Mouse (Mus musculus) forebrain, embryonic 16.5 days (tissue): ENCODE data around the gene Rapgef2. TPM values are rescaled to one million over a fixed set of nuclear protein-coding genes. Genes with fewer than 3 reads are reported as not detected.

Source experiments
- ATAC-seq: fragments of 200-750 bp; cut with Nextera tagmentation; 2 replicates; pipeline ENCODE4 v1.8.0; 2017; ENCODE audit warnings: mild to moderate bottlenecking, moderate library complexity
- H3K27ac ChIP-seq: fragments of 300-500 bp; sonication (generic); 2 replicates; pipeline ENCODE4 v1.5.1; 2014; ENCODE audit warnings: low read length, control low read depth
- H3K27me3 ChIP-seq: fragments of 300-500 bp; sonication (generic); replicated peaks from 2 replicates; pipeline ENCODE4 v1.6.1; 2014; ENCODE audit warnings: low read length; ENCODE audit not compliant: control insufficient read depth, insufficient read depth
- H3K36me3 ChIP-seq: fragments of 300-500 bp; sonication (generic); 2 replicates; pipeline ENCODE4 v1.6.1; 2014; ENCODE audit not compliant: control insufficient read depth, insufficient read depth
- H3K4me1 ChIP-seq: fragments of 300-500 bp; sonication (generic); replicated peaks from 2 replicates; pipeline ENCODE4 v1.6.1; 2014; ENCODE audit warnings: low read length; ENCODE audit not compliant: control insufficient read depth, insufficient read depth
- H3K4me2 ChIP-seq: fragments of 300-500 bp; sonication (generic); 2 replicates; pipeline ENCODE4 v1.6.1; 2014; ENCODE audit warnings: mild to moderate bottlenecking, low read length, control low read depth
- H3K4me3 ChIP-seq: fragments of 300-500 bp; sonication (generic); replicated peaks from 2 replicates; pipeline ENCODE4 v1.5.1; 2014; ENCODE audit warnings: mild to moderate bottlenecking, low read length, control low read depth
- H3K9ac ChIP-seq: fragments of 300-500 bp; sonication (generic); replicated peaks from 2 replicates; pipeline ENCODE4 v1.6.1; 2014; ENCODE audit warnings: low read depth, low read length, control low read depth
- H3K9me3 ChIP-seq: fragments of 300-500 bp; sonication (generic); 2 replicates; pipeline ENCODE4 v1.6.1; 2016; ENCODE audit warnings: low read length; ENCODE audit not compliant: control insufficient read depth
- WGBS: fragments of 180-500 bp; shearing (Covaris S2); extraction: QIAGEN DNeasy Blood & Tissue Kit; methylation state at CpG from one replicate; pipeline ENCODE4 v1.1.7; 2014; 5-methylcytosine and 5-hydroxymethylcytosine counted together
- polyA plus RNA-seq: library from polyadenylated mRNA; unstranded; fragments of >200 nt; fragmentation: Nextera tagmentation; extraction: Ambion mirVana; gene quantifications from 2 replicates; pipeline ENCODE4 v1.2.1, GENCODE M21; 2015

Rapgef2 gene
- 10.8 and 13.4 TPM in 2 replicates for polyA plus RNA-seq

DNA sequence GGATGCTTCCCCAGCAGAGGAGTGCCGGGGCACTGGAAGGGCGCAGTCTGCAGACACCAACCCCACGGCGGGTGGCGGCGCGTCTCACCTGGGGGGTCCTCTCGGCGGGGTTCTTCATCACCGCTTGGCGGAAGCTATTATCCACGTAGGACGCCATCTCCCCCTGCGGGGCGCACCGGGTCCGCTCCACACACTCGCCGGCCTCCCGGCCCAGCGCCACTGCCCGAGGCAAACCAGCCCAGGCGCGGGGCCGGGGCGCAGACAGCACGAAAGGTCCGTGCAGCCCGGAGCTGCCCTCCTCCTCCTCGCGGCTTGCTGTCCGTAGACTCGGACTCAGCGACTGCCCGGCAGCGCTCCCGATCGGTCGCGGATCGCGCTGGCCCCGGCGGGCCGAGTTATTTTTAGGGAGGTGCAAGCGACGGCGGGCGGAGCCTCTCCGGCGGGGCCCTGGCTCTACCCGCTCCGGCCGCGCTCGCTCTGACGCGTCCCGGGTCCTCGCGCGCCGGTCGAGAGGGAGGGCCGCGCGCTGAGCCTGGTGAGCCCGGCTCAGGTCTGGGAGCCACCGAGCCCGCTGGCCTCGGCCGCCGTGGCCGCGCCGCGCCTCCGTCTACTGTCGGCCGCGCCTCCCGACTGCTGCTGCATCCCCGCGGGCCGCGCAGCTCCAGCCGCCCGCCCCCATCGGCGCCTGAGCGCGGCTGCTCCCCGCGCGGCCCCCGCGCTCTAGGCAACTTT lies at the start of gene Rapgef2:
Gene Rapgef2 (minus strand): TSS at position 142 of the 732 bp plus-strand sequence.
- H3K4me3 ChIP-seq, result peak within 1 kb of the TSS; percentile 99
- peak within 1 kb of the TSS; percentile 97 for H3K9ac ChIP-seq
- no peaks in the 10 kb centered on the region for H3K27me3 ChIP-seq
- peak; percentile 74 for ATAC-seq
- no peaks in the 10 kb centered on the region for H3K36me3 ChIP-seq
- under 1% methylated on average over 92 of the region's 97 CpGs for WGBS
- peaks cover 36% of the 10 kb centered on the region for H3K4me1 ChIP-seq
- H3K9me3 ChIP-seq, result no peaks in the 10 kb centered on the region
- peak within 1 kb of the TSS; percentile 98 for H3K27ac ChIP-seq
- H3K4me2 ChIP-seq, result peak within 1 kb of the TSS; percentile 94

DNA sequence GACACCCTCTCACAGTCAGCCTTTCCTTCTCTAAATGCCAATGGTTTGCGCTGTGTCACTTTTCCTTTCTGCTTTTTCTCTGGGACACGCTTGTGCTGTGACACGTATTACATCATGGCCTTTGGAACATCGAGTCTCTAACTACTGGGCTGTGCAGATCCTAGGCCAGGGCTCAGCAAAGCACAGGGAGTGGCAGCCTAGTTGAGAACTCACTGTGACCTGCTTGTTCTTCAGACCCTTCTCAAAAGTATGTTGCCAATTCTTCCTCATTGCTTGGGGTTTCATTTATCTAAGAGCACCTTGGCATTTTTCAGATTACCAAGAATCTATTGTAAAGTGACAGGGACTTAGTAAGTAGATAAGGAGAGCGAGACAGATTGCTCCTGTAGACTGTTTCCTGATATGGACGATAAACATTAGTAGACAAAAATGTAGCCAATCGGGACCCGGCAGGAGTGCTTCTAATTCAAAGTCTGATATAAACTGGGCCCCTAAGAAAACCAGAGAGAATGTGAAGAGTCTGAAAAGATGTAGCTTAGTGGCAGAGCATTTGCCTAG lies 47.4 kb upstream of the Rapgef2 start:
- Histone ChIP-seq H3K9ac (no peak overlapping the region), H3K9me3 (no peaks in the 10 kb centered on the region), H3K36me3 (no peaks in the 10 kb centered on the region), H3K4me1 (peaks cover 4% of the 10 kb centered on the region), H3K27me3 (no peaks in the 10 kb centered on the region), H3K4me2 (no peak overlapping the region), H3K4me3 (no peak overlapping the region), H3K27ac (no peak overlapping the region)
- ATAC-seq, result no peak
- whole genome bisulfite sequencing, result 86% methylated on average over 8 of the region's 8 CpGs

DNA sequence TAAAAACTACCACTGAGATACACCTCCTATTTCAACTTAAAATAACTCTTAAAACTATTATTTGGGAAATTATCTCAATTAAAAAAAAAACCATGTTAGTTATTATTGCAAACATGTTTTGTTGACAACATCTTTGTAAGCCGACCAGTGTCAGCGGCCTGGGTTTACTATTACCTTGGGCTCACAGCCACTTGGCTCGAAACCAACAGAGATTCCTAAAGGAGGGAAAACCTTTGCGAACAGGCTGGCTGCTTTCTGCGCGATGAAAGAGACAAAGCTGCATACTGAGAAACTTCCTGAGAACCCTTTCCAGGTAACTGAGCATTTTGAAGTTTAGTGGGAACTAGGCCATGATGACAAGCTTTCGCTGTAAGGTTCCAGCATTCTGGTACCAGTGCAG lies 46.7 kb upstream of the Rapgef2 start:
- Histone ChIP-seq H3K4me3 (no peak overlapping the region), H3K4me1 (peaks cover 4% of the 10 kb centered on the region), H3K27me3 (no peaks in the 10 kb centered on the region), H3K4me2 (no peak overlapping the region), H3K27ac (no peak overlapping the region), H3K9me3 (no peaks in the 10 kb centered on the region), H3K36me3 (no peaks in the 10 kb centered on the region), H3K9ac (no peak overlapping the region)
- WGBS, result 51% methylated on average over 7 of the region's 7 CpGs
- no peak for ATAC-seq

- 19% methylated on average over 8 of the region's 8 CpGs for WGBS
- Histone ChIP-seq H3K9me3 (no peaks in the 10 kb centered on the region), H3K4me3 (no peak overlapping the region), H3K27me3 (no peaks in the 10 kb centered on the region), H3K27ac (no peak overlapping the region), H3K4me1 (peaks cover 8% of the 10 kb centered on the region), H3K4me2 (no peak overlapping the region), H3K9ac (no peak overlapping the region), H3K36me3 (no peaks in the 10 kb centered on the region)
- ATAC-seq, result no peak
These were observed 43.5 kb upstream of the Rapgef2 start for GRCm38 (mm10) chr3:79329691-79330315.

- Histone ChIP-seq H3K4me3 (no peak overlapping the region), H3K4me1 (peaks cover 16% of the 10 kb centered on the region), H3K9me3 (no peaks in the 10 kb centered on the region), H3K36me3 (no peaks in the 10 kb centered on the region), H3K9ac (no peak overlapping the region), H3K4me2 (peak overlapping the region; percentile 36), H3K27ac (no peak overlapping the region), H3K27me3 (no peaks in the 10 kb centered on the region)
- peak; percentile 53; the same call in 1 of the 2 replicates for ATAC-seq
- WGBS, result 20% methylated on average over 10 of the region's 10 CpGs
These were observed 38.6 kb upstream of the Rapgef2 start for GRCm38 (mm10) chr3:79324697-79325526.

DNA sequence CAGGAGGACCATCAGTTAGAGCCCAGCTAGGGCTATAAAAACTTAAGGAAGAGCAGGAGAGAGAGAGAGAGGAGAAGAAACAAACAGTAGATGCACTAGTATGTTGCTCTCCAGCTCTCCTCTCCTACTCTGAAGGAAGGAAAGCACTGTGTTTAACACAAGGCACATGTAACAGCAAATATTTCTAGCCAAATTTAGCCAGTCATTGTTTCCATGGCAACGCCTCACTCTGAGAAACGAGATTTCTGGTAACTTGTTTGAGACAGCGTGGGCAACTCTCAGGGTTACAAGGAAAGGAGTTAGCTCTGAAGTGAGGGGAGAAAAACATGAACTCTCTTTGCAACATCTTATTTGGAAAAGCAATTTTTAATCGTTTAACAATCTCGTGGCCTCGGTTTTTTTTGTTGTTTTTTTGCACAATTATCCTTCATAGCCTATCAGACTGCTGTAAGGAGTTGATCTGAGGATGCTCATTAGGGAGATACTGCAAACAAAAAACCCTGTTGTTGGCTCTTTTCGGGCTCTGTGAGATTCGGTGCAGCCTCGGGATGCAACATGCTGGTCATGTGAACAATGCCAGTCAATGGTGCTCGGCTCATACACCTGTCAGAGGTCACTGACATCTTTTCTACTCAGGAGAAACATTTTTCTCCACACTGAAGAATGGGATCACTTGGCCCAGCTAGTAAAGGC lies 27.8 kb upstream of the Rapgef2 start:
- H3K4me3 ChIP-seq, result no peak overlapping the region
- peak overlapping the region; percentile 25 for H3K4me2 ChIP-seq
- H3K27ac ChIP-seq, result no peak overlapping the region
- H3K27me3 ChIP-seq, result no peaks in the 10 kb centered on the region
- H3K9ac ChIP-seq, result no peak overlapping the region
- peak; percentile 88 for ATAC-seq
- H3K4me1 ChIP-seq, result peaks cover 11% of the 10 kb centered on the region
- H3K9me3 ChIP-seq, result no peaks in the 10 kb centered on the region
- 23% methylated on average over 10 of the region's 10 CpGs for WGBS
- H3K36me3 ChIP-seq, result no peaks in the 10 kb centered on the region

GRCm38 (mm10) chr3:79311895-79312294 lies 25.6 kb upstream of the Rapgef2 start:
- no peak overlapping the region for H3K4me2 ChIP-seq
- H3K36me3 ChIP-seq, result no peaks in the 10 kb centered on the region
- no peak overlapping the region for H3K4me3 ChIP-seq
- H3K9ac ChIP-seq, result no peak overlapping the region
- H3K9me3 ChIP-seq, result no peaks in the 10 kb centered on the region
- no peak overlapping the region for H3K27ac ChIP-seq
- no peak for ATAC-seq
- H3K4me1 ChIP-seq, result peaks cover 11% of the 10 kb centered on the region
- H3K27me3 ChIP-seq, result no peaks in the 10 kb centered on the region

GRCm38 (mm10) chr3:79310184-79310583 lies 23.9 kb upstream of the Rapgef2 start:
- Histone ChIP-seq H3K36me3 (no peaks in the 10 kb centered on the region), H3K27me3 (no peaks in the 10 kb centered on the region), H3K27ac (no peak overlapping the region), H3K9ac (no peak overlapping the region), H3K4me2 (no peak overlapping the region), H3K4me1 (peaks cover 11% of the 10 kb centered on the region), H3K4me3 (no peak overlapping the region), H3K9me3 (no peaks in the 10 kb centered on the region)
- ATAC-seq, result no peak
- WGBS, result 82% methylated on average over 7 of the region's 7 CpGs
